Mouse (Mus musculus): Measurements from ENCODE around the gene Dennd5a. TPM values are rescaled to one million over a fixed set of nuclear protein-coding genes. Genes with fewer than 3 reads are reported as not detected.

Dennd5a gene
- total RNA-seq, 2 experiments from 2014 or later: 220 to 237 TPM

DNA sequence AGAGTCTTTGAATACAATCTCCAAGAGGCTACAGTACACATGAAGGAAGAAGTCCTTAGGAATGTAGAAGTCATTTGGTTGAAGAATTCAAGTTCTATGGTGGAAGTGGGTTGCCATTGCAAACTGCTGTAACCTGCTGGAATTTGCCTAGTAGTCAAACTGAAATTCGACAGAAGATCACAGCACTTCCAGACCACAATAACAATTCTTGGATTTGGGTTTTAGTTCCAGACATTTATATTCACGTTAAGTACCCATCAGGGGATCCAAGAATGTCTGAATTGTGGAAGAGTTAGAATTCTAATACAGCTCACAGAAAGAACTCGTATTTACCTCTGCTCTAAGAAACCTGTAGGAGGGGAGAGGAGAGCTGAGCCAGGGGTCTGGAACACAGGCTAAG, 109.7 kb downstream of the Dennd5a start:
- intact Hi-C loops (cut with DNase I): no loop called here
- DNase-seq (ENCODE audit: low spot score in 2 of 2): no peak

- intact Hi-C loops (cut with DNase I): no loop called here
- DNase-seq (ENCODE audit: low spot score in 2 of 2): no peak
These were observed 110.4 kb downstream of the Dennd5a start for GRCm38 (mm10) chr7:109849750-109850434.

GRCm38 (mm10) chr7:109848867-109849733, 111.2 kb downstream of the Dennd5a start:
- intact Hi-C loops (cut with DNase I): no loop called here
- DNase-seq (ENCODE audit: low spot score in 2 of 2): no peak

DNA sequence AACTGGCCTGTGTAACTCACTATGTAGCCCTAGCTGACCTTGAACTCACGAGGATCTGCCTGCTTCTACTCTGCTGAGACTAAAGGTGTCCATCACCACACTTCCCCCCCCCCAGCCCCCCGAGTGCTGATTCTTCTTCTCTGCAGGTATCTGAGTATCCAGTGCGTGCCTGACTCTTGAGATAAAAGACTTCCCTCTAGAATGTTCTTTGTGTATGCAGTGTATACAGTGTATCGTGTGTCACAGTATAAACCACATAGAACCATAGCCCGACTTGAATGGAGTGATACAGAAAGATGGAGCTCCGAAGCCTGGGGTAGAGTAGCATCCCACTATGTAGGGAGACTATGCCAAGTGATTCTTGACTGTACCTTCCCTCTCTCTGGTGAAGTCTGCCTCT, 116.2 kb downstream of the Dennd5a start:
- DNase-seq (ENCODE audit: low spot score in 2 of 2): no peak
- intact Hi-C loops (cut with DNase I): no loop called here

Other genes starting within 250 kb of the Dennd5a start
- not detected for gene BC051019, start 236.6 kb downstream of the Dennd5a start, total RNA-seq (2021)
- not detected for gene Ascl3, start 228.7 kb downstream of the Dennd5a start, total RNA-seq (2021)
- 10 to 100 TPM; 91.0 to 95.4 TPM for gene Tmem9b, start 207.6 kb downstream of the Dennd5a start, total RNA-seq (2021)
- gene Nrip3, start 178.4 kb downstream of the Dennd5a start, total RNA-seq (2021): 10 to 100 TPM; 86.8 to 90.9 TPM
- gene Scube2, start 94.8 kb downstream of the Dennd5a start, total RNA-seq (2021): under 1 TPM; 0.80 to 0.92 TPM
- 10 to 100 TPM; 53.1 to 55.4 TPM for gene Tmem41b, start 26.5 kb upstream of the Dennd5a start, total RNA-seq (2021)
- 100 to 1,000 TPM in 1 of 2 experiments, 10 to 100 TPM in 1; 98.0 to 101 TPM for gene Ipo7, start 57.8 kb upstream of the Dennd5a start, total RNA-seq (2021)
- gene Zfp143, start 100.7 kb upstream of the Dennd5a start, total RNA-seq (2021): 10 to 100 TPM; 12.6 to 13.6 TPM
- 10 to 100 TPM; 25.1 to 26.4 TPM for gene Wee1, start 161.6 kb upstream of the Dennd5a start, total RNA-seq (2021)

Data from left cerebral cortex, postnatal 25 days (tissue).